Mouse (Mus musculus): ENCODE results near the gene Ctrl.

- TF ChIP-seq GATA1 (IDR thresholded peaks at IDR 0.05; ENCODE audit: low read length) (no peak), TAL1 (IDR thresholded peaks at IDR 0.05; ENCODE audit: low read length) (no peak)
Measured at GRCm38 (mm10) chr8:105919390-105919789, 14.3 kb downstream of the Ctrl start.

All from erythroblast, embryonic 14.5 days (primary cell).